Mouse (Mus musculus): Measurements from ENCODE around the gene Gm20388. TPM values are rescaled to one million over a fixed set of nuclear protein-coding genes. Genes with fewer than 3 reads are reported as not detected.
A peak's percentile ranks its signal among the peaks of the same experiment; 100 is the strongest.

Gm20388 gene
- total RNA-seq, 2 experiments from 2014 or later: 1.9 to 2.0 TPM

DNA sequence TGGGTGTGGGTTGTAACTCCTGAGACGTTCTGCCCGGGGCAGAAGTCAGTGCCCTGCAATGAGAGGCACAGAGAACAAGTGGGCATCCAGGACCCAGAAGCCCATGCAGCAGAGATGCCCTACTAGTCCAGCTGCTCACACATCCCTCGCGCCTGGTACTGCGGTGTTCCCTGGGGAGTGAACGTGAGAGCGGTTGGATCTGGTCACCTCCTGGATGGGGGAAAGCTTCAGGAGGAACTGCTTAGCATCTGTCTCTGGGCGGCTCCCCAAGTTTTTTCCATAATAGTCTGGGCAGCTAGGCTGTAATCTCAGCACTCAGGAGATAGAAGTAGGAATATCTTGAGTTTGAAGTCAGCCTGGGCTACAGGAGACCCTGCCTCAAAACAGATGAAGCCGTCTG lies 2674.3 kb downstream of the Gm20388 start:
- DNase-seq: no peak

DNA sequence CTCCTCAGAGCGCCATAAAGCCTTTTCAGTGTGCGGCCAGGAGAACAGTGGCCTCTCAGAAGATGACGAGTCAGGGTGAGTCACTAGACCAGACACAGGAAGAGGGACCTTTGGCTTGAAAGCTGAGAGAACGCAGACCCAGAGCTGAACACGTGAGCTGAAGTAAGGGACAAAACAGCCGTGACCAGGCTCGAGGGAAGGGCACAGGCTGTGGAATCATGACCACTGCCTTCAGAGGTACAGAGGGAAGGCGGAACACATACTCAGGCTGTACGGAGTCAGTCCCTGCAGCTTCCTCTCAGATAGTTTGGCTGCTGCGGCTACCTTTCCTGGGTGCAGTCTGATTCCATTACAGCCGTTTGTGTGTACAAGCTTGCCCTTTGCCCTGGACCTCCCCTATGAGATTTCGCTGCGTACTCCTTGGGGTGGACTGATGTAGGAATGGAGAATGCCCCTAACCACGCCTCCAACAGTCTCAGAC lies 2674.8 kb downstream of the Gm20388 start:
- peak; percentile 17 for DNase-seq

DNA sequence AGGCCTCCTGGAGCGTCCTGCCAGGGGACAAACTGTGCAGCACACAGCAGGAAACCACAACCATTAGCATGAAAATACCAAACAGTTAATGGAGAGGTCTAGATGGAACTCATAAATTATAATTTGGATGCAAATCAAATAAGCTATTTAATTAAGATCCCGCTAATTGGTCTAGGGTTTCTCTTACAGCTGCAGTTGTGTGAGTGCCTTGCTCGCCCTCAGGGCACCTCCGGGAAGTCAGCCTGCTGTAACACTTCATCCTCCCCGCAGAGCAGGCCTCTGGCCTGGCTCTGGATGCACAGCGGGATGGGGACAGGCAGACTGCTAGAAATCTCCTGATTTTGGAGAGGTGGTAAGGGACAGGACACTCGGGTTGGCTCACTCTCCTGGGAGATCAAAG lies 2675.5 kb downstream of the Gm20388 start:
- no peak for DNase-seq

GRCm38 (mm10) chr8:122586749-122587148 lies 2676.1 kb downstream of the Gm20388 start:
- DNase-seq: no peak

- no peak for DNase-seq
These were observed 2682.6 kb downstream of the Gm20388 start for GRCm38 (mm10) chr8:122593240-122593639.

DNA sequence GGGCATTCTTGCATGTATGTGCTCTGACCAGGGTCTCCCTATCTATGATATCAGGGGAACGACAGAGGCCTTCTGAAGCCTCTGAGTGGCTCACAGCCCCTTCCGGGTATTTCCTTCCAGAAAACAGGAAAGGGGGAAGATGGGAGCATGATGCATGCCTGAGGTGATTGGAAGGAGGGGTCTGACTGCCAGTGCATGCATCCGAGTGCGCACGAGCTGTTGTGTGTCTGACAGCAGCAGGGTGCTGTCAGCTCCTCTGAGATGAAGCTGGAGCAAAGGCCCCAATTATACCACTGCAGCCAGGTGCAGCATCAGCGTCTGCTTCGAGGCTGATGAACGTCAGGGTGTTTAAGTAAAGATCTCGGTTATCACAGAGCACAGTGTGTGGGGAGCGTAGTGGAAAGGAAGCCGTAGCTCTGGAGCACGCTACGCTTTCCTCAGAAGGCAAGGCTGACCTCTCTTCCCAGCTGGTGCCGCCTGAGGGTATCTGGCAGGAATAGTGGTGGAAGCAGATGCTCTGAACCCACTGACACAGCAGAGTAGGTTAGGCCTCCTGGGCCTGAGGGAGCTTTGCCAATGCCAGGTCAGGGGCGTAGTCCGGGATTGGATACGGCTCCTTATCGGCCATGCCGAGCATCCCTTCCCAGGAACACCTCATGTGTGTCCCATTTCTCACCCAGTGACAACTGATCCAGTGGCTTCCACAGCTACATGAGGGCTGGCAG lies 2683.3 kb downstream of the Gm20388 start:
- DNase-seq: no peak

GRCm38 (mm10) chr8:122596031-122596430 lies 2685.4 kb downstream of the Gm20388 start:
- no peak for DNase-seq

DNA sequence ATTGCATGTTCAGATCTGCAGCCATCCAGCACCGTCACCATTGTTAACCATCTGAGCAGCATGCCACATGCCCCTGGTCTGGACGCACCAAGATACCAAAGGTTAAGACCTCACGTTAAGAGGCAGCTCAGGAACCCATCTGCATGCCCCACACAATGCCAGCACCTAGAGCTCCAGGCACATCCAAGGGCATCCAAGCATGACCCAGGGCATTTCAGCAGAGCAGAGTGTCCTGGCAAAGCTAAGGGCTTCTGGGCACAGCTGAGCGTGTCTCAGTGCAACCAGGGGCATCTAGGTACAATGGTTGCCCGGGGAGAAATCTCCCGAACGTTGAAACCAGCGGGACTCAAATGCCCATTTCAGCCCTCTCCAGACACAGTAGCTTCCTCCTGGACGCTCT lies 2690.0 kb downstream of the Gm20388 start:
- DNase-seq: no peak

DNA sequence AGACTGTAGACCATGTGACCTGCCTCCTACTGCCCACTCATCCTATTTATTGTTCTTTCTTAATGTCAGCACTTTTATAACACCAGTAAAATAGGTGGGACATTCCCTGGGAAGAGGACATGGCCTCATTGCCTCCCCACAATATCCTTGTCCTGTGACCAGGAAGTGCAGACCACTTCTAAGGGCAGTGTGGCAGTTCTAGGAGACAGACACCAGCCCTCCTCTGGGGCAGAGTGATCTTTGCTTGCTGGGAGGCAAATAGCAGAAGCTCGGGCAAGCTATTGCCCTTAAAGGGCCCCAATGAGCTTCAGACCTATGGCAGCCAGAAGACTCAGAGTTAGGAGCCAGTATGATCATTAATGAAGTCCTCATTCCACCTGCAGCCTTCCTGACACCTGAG lies 2694.0 kb downstream of the Gm20388 start:
- DNase-seq: no peak

DNA sequence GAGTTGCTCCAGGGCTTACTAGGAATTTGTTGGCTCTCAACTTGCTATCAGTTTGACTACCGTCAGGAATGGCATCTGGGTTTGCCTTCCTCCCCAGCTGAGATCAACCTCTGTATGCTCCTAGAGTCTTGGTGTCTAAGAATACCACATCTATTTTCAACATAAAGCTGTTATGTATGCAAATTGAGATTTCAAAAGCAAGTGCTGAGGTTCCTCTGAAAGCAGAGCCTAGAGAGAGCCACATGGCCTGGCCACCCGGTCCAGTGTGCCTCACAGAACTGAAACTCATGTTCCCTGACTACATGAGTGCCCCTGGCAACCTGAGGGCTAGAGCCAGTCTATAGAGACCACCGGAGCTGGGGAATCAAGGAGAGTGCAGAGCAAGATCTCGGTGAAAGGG lies 2694.7 kb downstream of the Gm20388 start:
- DNase-seq: no peak

DNA sequence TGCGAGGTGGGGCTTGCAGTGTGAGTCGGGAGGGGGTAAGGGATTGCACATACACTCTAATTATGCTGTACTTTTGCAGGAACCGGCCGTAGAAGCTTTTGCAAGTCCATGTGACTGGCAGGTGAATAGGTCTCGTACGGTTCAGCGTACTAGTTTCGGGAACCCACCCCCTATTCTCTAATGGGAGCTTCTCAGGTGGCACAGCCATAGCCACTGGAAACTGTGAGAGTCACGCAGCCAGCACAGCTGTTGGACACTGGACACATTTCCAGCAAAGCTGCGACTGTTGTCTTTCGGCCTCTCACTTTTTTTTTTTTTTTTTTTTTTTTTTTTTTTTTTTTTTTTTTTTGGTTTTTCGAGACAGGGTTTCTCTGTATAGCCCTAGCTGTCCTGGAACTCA lies 2696.2 kb downstream of the Gm20388 start:
- DNase-seq: no peak

DNA sequence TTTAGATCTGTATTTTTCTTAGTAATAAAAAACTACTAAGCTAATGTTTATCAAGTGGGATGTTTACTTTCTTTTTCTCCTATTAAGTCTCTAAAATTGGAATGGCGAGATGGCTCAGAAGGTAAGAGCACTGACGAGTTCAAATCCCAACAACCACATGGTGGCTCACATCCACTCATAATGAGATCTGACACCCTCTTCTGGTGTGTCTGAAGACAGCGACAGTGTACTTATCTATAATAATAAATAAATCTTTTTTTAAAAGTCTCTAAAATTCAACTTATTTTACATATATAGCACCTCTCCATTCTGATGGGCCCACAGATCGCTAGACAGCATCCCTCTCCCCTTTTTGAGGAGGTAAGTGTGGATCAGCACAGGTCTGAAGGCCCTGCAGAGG lies 2699.6 kb downstream of the Gm20388 start:
- no peak for DNase-seq

DNA sequence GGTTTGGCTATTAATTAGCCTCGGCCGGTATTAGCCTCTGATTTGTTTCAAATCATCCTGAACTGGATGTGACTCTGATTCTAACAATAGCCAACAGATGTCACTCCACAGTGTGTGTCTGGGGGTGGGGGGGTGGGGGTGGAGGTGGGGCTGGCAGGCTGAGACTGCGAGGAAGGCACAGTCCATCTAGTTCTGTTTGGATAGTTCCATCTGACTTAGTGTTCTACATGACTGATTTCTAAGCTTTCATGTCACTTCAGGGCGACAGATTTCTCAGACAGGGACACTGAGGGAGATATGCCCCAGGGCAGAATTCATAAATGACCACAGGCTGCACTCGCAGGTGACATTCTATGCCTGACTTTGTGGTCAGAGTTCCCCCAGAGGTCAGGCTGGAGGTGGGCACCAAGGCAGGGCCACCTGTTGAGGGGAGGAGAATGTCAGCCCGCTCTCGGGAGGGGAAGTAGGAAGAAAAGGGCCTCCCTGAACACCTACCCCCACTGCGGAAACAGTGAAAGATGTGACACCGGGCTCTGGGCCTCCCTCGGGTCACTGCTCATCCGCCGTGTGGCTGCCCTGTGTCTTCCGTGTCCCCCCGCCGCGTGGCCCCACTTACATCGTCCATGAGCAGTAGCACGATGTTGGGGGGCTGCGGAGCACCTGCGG lies 2700.1 kb downstream of the Gm20388 start:
- DNase-seq: no peak

DNA sequence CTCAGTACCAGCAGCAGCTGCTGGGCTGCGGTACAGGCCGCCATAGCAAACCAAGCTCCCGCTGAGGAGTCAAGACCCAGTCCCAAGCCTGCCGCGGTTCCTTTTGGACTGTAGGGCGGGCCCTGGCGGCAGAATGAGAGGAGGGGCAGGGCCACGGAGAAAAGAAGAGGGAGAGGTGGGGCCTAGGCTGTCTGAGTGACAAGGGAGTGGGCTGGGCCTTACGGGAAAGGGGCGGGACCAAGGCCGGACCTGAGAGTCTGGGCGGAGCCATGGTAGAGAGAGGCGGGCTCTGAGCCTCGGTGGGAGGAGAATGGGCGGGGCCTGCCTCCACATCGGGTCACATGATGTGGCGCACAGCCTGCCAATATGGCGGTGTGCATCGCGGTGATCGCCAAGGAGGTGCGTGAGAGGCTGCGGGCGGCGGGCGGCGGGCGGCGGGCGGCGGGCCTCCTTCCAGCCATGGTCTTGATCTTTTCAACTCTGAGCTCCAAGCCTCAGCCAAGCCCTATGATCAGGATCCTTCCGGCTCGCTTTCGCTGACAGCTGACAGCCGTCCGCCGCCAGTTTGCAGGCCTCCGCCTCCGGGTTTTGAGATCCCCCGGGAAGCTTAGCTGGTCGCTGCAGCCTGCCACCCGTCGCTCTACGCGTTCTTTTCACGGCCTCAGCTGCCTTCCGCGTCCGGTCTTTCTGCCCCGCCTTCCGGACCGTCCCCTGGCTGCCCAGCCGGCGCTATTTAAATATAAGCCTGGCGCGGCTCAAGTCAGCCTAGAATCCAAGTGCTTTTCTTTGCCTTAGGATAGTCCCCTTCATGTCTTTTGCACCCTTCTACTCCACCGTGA lies 2700.9 kb downstream of the Gm20388 start, which contains the start of the genes Galns and Trappc2l:
Gene Galns (minus strand): TSS at position 169 of the 839 bp plus-strand sequence.
Gene Trappc2l (plus strand): TSS at position 346 of the 839 bp plus-strand sequence.
- peak; percentile 96 for DNase-seq

GRCm38 (mm10) chr8:122616181-122616905 lies 2705.7 kb downstream of the Gm20388 start:
- DNase-seq: no peak

DNA sequence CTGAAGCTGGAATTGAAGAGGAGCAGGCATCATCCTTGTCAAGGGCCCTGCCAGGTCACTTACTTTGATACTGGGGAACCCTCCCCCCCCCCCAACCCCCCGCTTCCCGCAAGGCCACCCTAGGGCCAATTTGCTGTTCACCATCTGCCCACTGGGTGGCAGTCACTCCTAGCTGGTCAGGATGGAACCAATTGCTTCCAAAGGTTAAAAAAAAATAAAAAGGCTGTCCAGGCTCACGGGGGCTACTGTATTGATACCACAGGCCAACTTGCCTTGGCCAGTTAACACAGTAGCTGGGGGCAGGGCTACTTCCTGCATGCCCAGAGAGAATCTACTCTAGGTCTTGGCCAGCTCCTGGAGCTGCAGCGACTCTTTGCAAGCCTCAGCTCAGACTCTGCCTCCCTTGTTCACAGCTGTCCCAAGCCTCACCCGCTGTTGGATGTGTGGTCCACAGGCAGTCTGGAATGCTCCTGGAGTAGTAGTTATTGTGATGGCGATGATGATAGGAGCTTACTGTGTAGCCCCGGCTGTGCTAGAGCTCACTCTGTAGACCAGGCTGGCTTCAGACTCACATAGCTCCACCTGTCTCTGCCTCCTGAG lies 2707.4 kb downstream of the Gm20388 start:
- DNase-seq: peak; percentile 92

DNA sequence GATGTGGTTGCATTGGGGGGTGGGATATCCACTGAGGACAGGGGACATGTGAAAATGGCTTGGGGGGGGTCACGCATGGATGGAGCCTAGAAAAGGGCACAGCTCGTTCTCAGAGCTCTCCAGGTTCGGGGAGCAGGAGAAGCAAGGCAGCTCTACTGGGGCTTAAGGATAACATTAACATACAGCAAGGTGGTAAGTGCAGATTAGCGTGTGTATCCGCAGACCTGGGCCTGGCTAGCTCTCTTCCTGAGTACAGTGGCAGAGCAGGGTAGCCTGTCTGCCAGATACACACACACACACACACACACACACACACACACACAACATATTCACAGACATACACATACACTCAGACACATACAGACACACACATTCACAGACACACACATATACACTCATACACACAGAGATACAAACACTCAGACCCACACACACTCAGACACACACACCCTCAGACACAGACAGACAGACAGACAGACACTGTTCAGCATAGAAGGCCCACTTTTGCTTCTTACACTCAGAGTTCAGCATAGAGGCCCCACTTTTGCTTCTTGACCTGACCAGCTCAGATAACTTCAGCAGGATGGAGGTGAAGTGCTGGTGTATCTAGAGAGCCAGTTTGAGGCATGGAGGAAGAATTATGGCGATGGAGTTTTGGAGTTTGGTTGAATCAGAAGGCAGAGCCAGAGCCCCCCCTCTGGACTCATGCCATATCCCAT lies 2708.2 kb downstream of the Gm20388 start:
- no peak for DNase-seq

DNA sequence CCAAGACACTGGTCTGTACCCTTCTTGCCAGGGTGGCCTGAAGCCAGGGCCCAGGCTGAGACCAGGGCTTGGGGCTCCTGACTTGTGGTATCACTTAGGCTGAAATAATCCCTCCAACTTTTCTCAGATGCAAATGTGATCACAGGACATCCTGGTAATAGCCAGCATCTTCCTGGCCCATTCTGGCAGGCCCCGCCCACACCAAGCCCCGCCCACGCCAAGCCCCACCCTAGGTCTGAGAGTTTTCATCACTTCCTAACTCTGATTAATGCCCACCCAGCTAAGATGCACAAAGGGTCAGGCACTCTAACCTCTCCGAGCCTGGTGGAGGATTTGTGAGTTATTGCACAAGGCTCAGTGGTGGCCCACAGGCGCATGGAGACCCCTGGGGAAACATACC lies 2709.8 kb downstream of the Gm20388 start:
- no peak for DNase-seq

- no peak for DNase-seq
These were observed 2712.1 kb downstream of the Gm20388 start, which contains the start of gene Pabpn1l for GRCm38 (mm10) chr8:122622727-122623126. TSS of gene Pabpn1l (minus strand) at chr8:122622739.

DNA sequence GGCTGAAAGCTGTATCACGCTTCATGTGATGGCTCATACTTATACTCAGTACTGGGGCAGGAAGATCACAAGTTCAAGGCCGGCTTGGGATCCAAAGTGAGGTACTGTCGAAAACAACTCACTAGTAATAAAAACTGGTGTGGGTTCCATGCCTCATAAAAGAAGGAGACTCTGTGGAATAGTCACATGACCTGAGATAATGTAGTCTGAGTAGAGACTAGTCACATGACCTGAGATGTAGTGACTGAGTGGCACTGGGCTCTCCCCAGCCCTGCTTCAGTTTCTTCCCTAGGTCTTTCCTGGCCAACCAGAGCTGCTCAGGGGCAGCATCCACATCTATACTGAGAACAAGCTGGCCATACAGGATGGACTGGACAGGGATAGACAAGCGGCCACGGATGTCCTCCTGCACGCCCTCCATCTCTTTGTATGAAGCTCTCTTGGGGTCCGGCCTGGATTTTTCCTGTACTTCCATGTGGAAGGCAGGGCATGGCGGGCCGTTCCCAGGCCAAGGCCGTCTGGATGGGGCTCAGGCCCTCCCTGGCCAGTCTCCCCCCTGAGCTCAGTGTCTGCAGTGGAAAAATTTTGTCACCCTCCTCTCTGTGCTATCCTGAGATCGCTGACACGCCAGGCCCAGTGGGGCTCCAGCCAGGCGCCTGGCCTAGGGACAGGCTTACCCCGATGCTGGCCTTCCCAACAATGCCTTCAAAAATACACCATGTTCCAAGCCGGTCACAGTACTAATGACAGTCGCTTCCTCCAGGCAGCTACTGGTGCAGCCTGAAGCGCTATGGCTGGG lies 2713.4 kb downstream of the Gm20388 start:
- no peak for DNase-seq
